Mouse (Mus musculus): Measurements from ENCODE around the gene Tmem110.

Gene Tmem110

GRCm38 (mm10) chr14:30867042-30867441 is 41.7 kb downstream of the Tmem110 start:
- peak; percentile 53 to 75 for DNase-seq

- no peak for DNase-seq
Measured at GRCm38 (mm10) chr14:30868826-30869225, 43.4 kb downstream of the Tmem110 start.

- no peak for DNase-seq
Measured at GRCm38 (mm10) chr14:30869391-30869801, 44.0 kb downstream of the Tmem110 start.

- no peak for DNase-seq
Measured at GRCm38 (mm10) chr14:30870206-30871147, 45.1 kb downstream of the Tmem110 start.

DNA sequence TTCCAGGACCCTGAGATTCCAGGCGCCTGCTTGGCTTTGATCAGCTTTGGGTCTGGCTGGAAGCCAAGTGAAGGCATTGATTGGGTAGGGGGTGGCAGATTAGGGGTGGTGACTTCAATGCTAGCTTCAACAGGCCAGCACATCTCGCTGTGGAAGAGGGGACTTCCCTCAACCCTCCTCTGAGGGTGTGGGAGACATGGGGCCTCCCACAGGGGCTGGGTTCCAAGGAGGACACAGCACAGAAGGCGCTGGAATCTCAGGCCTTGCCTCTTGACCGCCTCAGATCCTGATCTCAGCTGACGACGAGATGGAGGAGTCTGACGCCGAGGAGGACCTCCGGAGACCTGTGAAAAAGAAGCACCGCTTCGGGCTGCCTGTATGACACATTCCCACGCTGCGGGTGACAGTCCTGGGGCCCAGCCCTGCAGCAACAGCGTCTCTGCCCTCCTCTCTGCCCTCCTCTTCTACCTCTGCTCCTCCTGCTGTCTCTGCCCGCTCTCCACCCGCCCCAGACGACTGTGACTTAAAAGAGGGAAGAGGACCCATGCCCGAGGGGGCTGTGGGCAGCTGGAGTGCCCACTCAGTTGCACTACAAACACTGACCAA is 48.8 kb downstream of the Tmem110 start:
- no peak for DNase-seq

DNA sequence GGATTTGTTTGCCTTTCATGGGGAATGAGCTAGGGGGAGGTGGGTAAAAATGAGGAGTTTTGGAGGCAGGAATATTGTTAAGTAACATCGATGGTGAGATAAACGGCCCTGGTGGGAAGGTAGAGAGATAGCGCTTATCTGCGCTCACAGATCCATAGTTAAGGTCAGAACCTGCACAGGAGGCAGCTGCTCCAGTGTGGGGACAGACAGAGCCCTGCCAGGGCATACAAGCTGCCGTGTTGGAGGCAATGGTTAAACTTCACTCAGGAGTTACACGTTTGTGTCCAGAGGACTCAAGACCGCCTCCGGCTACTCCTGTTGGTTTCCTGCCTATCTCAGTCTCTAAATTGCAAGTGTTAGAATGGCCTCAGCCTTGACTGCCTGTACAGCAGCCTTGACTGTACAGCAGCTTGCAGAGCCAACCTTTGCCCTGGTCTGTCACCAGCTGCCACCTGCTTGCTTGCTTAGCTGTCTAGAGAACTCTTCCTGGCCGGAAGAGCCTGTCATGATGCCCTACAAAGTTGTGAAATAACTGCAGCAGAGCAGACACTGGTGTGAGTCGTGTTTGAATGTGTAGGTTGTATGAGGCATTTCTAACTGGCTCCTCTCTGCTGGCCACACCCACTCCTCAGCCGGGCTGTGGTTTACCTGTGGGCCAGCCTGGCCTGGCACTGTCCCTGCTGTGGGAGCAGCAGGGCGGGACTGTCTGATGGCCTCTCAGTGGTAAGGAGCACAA is 49.9 kb downstream of the Tmem110 start:
- no peak for DNase-seq

DNA sequence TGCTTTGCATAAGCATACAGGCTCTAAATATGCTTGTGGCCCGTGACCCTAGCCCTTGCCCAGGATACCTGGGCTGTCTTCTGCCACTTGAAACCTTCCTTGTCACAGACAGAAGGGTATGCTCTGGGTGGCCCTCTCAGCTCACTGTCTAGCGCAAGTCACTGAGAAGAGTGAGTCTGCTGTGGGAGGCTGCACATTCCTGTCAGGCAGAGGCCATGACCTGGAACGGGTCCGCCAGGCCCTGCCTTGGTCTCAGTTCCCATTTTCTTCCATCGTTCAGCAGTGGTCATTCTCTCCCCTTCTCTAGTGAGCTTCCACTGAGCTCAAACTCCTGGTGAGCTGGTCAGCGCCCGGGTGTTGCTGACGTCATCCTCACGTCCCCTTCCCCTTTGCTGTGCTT is 50.6 kb downstream of the Tmem110 start:
- no peak for DNase-seq

GRCm38 (mm10) chr14:30876451-30876850 is 51.1 kb downstream of the Tmem110 start:
- DNase-seq = no peak

GRCm38 (mm10) chr14:30877827-30878226 is 52.4 kb downstream of the Tmem110 start:
- DNase-seq = no peak

DNA sequence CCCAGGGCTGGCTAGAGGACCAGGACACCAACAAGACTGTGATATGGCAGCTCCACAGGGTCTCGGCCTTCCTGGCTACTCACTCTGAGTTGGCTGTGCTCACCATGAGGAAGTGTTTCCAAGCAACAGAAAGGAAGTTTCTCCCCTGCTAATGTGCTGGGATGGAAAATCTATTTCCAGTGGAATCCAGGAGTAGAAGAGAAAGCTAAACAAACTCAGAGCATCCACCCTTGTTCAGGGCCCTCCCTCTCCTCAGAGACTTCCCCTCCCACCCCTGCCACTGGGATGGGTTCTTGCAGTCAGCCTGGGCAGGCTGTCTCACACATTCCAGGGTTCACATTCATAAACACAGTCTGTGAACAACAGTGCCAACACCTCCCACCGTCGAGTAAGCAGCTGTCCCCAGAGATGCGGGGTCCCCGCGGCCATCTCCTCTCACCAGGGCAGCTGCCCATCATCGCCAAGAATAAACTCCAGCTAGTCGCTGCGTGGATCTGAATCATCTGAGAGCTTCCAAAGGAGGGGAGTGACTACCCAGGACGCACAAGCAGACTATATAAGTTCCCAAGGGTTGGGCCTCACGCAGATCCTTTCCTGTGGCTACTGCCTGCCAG is 53.7 kb downstream of the Tmem110 start, which contains the start of gene Mustn1:
TSS of gene Mustn1 (plus strand) at position 243 of the 614 bp plus-strand sequence.
- no peak for DNase-seq

- DNase-seq = no peak
Measured at GRCm38 (mm10) chr14:30879794-30880193, 54.4 kb downstream of the Tmem110 start.

GRCm38 (mm10) chr14:30880251-30880650 is 54.9 kb downstream of the Tmem110 start:
- no peak for DNase-seq

DNA sequence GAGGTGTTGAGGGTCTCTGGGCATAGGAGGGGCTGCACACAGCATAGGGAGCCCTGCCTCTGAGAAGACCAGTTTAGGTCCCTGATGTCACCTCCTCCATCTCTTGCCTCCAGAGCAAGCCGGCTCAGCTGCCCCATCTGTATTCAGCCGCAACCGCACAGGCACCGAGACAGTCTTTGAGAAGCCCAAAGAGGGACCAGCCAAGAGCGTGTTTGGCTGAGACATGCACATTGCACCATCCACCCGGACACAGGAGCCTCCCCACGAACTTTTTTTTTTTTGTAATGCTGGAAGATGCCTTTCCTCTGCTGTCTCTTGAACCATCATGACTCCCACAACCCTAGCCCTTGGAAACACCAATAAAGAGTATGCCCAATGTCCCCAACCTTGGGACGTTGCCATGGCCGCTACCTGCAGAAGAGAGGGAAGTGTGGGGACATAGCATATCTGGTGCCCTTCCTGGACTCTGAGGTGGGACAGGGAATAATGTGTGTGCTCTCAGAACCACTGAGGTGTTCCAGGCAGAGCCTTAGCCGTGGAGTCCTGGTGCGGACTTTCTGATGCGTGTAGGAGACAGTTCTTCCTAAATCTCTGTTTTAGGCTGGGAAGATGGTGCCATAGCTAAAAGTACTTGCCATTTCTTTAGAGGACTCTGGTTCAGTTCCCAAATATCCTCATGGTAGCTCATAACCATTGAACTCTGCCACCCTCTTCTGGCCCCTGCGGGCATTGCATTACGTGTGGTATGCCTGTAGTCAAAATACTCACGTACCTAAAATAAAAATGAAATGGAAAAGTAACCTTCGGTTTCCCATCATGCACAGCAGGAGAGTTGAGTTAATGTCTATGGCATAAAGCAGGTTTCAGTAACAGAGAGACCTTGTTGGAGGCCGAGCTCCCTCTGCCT is 55.7 kb downstream of the Tmem110 start:
- DNase-seq = peak; percentile 45 to 69

GRCm38 (mm10) chr14:30881718-30882108 is 56.3 kb downstream of the Tmem110 start:
- DNase-seq = no peak

DNA sequence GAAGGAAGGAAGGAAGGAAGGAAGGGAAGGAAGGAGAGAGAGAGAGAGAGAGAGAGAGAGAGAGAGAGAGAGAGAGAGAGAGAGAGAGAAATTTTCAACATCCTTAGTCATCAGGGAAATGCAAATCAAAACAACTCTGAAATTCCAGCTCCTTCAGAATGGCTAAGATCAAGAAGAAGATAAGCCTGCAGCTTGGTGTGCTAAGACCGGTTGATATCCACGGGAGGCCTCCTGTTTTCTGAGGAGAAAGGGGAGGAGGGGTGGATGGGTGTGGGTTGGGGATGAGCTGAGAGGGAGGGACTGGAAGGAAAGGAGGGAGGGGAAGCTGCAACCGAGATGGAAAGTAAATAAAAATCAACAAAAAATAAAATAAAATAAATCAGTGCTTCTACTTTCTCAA is 59.9 kb downstream of the Tmem110 start:
- no peak for DNase-seq

GRCm38 (mm10) chr14:30886204-30886603 is 60.8 kb downstream of the Tmem110 start, which contains the start of gene Itih4:
Itih4 (plus strand) TSS chr14:30886476.
- no peak for DNase-seq

- DNase-seq = peak; percentile 27 to 56
Measured at GRCm38 (mm10) chr14:30888271-30888732, 62.9 kb downstream of the Tmem110 start.

GRCm38 (mm10) chr14:30899972-30900371 is 74.6 kb downstream of the Tmem110 start:
- DNase-seq = no peak

DNA sequence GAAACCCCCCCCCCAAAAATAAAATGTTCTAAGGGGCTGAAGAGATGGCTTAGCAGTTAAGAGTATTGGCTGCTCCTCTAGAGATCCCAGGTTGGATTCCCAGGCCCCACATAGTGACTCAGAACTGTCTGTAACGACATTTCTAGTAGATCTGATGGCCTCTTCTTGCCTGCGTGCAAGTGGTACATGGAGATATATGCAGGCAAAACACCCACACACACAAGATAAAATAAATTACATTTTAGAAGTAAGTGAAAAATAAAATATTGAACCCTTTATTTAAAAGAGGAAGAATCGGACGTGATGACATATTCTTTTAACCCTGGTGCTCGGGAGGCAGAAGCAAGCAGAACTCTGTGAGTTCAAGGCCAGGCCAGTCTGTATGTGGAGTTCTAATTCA is 77.2 kb downstream of the Tmem110 start:
- no peak for DNase-seq

DNA sequence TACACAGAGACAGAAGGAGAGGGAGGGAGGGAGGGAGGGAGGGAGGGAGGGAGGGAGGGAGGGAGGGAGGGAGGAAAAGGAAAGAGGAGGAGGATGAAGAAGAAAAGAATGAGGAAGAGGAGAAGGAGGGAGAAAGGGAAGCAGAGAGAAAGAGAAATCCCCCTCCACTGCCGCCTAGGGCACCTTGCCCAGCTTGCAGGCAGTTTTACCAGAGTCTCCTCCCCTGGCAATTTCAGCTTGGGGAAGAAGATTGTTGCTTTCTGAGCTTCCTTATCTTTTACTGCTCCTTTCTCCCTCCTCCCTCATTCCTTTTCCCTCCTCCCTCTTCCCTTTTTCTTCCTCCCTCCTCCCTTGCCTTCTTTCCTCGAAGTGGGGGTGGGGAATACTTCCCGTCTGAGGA is 77.6 kb downstream of the Tmem110 start:
- DNase-seq = no peak

GRCm38 (mm10) chr14:30904307-30904706 is 78.9 kb downstream of the Tmem110 start:
- DNase-seq = no peak

DNA sequence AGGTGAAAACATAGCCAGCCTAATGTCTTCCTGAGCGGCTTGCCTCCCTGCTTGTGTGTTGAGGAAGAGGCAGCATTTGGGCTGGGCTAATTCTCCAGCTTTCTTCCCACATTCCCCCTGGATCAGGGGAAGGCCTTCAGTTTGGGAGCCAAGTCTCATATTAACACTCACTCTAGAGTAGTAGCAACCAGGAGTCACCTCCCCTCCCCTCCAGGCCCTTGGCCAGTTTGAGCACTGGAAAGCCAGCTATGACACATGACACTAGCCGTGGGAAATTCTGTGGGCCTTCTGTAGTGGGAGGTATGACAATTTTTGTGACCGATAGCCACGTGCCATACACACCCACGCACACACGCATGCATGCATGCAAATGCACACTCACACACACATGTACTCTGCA is 80.6 kb downstream of the Tmem110 start:
- DNase-seq = no peak
